Mouse (Mus musculus) spleen, adult 18-20 months (tissue): Measurements from ENCODE around the gene Rnf183.

Experiments
- DNase-seq, 2 experiments: peaks; one replicate each; pipeline ENCODE4 v3.0.0; 2022; ENCODE audit warnings: mixed read lengths in 2 of 2

The Rnf183 gene

DNA sequence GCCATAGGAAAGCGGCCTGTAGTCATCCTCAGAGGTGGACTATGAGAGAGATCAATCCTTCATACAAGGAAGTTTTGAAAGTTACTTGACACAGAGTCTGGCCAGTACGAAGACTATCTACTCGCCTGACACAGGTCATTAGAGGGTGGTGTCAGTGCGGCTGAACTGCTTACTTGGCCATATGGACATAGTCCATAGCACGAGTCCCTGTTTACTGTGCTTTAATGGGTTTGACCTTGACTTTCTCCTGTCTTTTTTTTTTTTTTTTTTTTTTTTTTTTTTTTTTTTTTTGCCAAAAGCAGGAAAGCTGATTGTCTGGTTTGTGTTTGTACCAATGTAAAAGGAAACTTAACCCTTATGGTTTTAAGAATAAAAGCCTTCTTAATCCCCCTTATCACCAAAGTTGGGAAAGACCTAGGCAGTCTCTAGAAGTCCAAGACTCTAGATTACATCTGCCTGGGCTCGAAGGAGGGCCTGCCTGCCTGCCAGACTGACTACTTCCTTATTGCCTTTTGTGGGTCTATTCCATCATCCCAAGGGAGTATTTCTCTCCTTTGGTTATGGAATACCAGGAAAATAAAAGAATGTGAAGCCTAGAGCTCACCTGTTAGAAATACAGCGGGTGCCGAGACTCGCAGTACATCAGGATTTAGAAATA, 55.2 kb downstream of the Rnf183 start:
- no peak for DNase-seq
